Mouse (Mus musculus) CH12.LX (cell line): ENCODE results near the gene Kif21b. TPM values are rescaled to one million over a fixed set of nuclear protein-coding genes. Genes with fewer than 3 reads are reported as not detected.

Experiments
- DNase-seq: peaks from one replicate; pipeline ENCODE4 v3.0.0-alpha.2; 2013; ENCODE audit errors: extremely low read depth
- H3K27ac ChIP-seq: 2 replicates; pipeline ENCODE4 v1.5.1; 2012; ENCODE audit warnings: low read depth, mild to moderate bottlenecking, control low read depth, moderate library complexity; ENCODE audit not compliant: insufficient read depth
- H3K27me3 ChIP-seq: replicated peaks from 2 replicates; pipeline ENCODE3; 2012; ENCODE audit warnings: inconsistent platforms
- H3K36me3 ChIP-seq, 2 experiments: replicated peaks in 1 of 2; 2 replicates each; pipeline versions ENCODE3 to v1.6.1; 2012; ENCODE audit warnings: inconsistent platforms in 1 of 2, low read length in 1 of 2, mild to moderate bottlenecking in 1 of 2, mixed read lengths in 1 of 2, moderate library complexity in 1 of 2; ENCODE audit not compliant: control insufficient read depth in 1 of 2, insufficient read depth in 1 of 2
- H3K4me1 ChIP-seq, 2 experiments: 2 replicates each; pipeline ENCODE4 v1.6.1; 2012; ENCODE audit warnings: inconsistent platforms in 1 of 2, moderate library complexity in 1 of 2; ENCODE audit not compliant: insufficient read depth in 2 of 2, control insufficient read depth in 1 of 2
- H3K4me2 ChIP-seq: 2 replicates; pipeline ENCODE4 v1.6.1; 2012; ENCODE audit warnings: low read depth, mild to moderate bottlenecking, control low read depth; ENCODE audit not compliant: poor library complexity, insufficient read depth, severe bottlenecking
- H3K4me3 ChIP-seq, 3 experiments: fragments of 150-350 bp in 1 of 3; sonication (generic) in 1 of 3; replicated peaks in 1 of 3; 2 replicates each; pipeline versions ENCODE3 to v1.5.1; 2011 to 2012; ENCODE audit warnings: low read depth in 2 of 3, low read length in 2 of 3, mild to moderate bottlenecking in 2 of 3, moderate library complexity in 2 of 3, control low read depth in 1 of 3, improper control_type of control experiment in 1 of 3, inconsistent platforms in 1 of 3, mixed read lengths in 1 of 3; ENCODE audit not compliant: poor library complexity in 1 of 3
- H3K79me2 ChIP-seq: replicated peaks from 2 replicates; pipeline ENCODE4 v1.6.1; 2012; ENCODE audit warnings: mild to moderate bottlenecking, moderate library complexity; ENCODE audit not compliant: control insufficient read depth, poor library complexity, insufficient read depth, severe bottlenecking; ENCODE audit errors: extremely low read depth
- H3K9ac ChIP-seq: 2 replicates; pipeline ENCODE4 v1.6.1; 2012; ENCODE audit warnings: low read depth, mild to moderate bottlenecking, control low read depth, moderate library complexity; ENCODE audit not compliant: insufficient read depth
- H3K9me3 ChIP-seq: replicated peaks from 2 replicates; pipeline ENCODE3; 2012; ENCODE audit warnings: low read length, inconsistent platforms, mixed read lengths
- CHD1 ChIP-seq: IDR thresholded peaks from 2 replicates; pipeline ENCODE4 v1.6.1; 2012; ENCODE audit warnings: low read depth, low read length, improper control_type of control experiment, inconsistent platforms
- CHD2 ChIP-seq: IDR thresholded peaks from 2 replicates; pipeline ENCODE4 v1.6.1; 2011; ENCODE audit warnings: low read length, improper control_type of control experiment
- CTCF ChIP-seq, 2 experiments: IDR thresholded peaks in 1 of 2; conservative IDR thresholded peaks in 1 of 2; 2 replicates each; pipeline ENCODE4 v1.5.1; 2011 to 2012; ENCODE audit warnings: low read depth in 2 of 2, low read length in 2 of 2, improper control_type of control experiment in 1 of 2, inconsistent platforms in 1 of 2, mild to moderate bottlenecking in 1 of 2, moderate library complexity in 1 of 2
- E2F4 ChIP-seq: IDR thresholded peaks from 2 replicates; pipeline ENCODE4 v1.6.1; 2011; ENCODE audit warnings: low read depth, low read length, improper control_type of control experiment; ENCODE audit not compliant: insufficient replicate concordance
- ELF1 ChIP-seq: IDR thresholded peaks from 2 replicates; pipeline ENCODE4 v1.6.1; 2014; ENCODE audit warnings: low read depth, mild to moderate bottlenecking, inconsistent platforms, low read length, improper control_type of control experiment
- ETS1 ChIP-seq: conservative IDR thresholded peaks from 2 replicates; pipeline ENCODE4 v1.6.1; 2012; ENCODE audit warnings: low read depth, mild to moderate bottlenecking, inconsistent platforms, low read length, improper control_type of control experiment, moderate library complexity
- GABPA ChIP-seq: IDR thresholded peaks from 2 replicates; pipeline ENCODE4 v1.6.1; 2012; ENCODE audit warnings: low read depth, low read length, improper control_type of control experiment, inconsistent platforms; ENCODE audit not compliant: insufficient replicate concordance
- JUN ChIP-seq: IDR thresholded peaks from 2 replicates; pipeline ENCODE4 v1.6.1; 2011; ENCODE audit warnings: low read depth, mild to moderate bottlenecking, low read length, improper control_type of control experiment, moderate library complexity; ENCODE audit not compliant: insufficient read depth
- JUND ChIP-seq: conservative IDR thresholded peaks from 2 replicates; pipeline ENCODE4 v1.6.1; 2011; ENCODE audit warnings: low read depth, low read length, improper control_type of control experiment
- MAFK ChIP-seq: IDR thresholded peaks from 2 replicates; pipeline ENCODE4 v1.6.1; 2011; ENCODE audit warnings: low read length, improper control_type of control experiment; ENCODE audit not compliant: insufficient replicate concordance
- MAX ChIP-seq: IDR thresholded peaks from 2 replicates; pipeline ENCODE4 v1.6.1; 2011; ENCODE audit warnings: low read length, improper control_type of control experiment
- MAZ ChIP-seq: IDR thresholded peaks from 2 replicates; pipeline ENCODE4 v1.6.1; 2012; ENCODE audit warnings: low read depth, mild to moderate bottlenecking, inconsistent platforms, low read length, improper control_type of control experiment, moderate library complexity
- MEF2A ChIP-seq: IDR thresholded peaks from 2 replicates; pipeline ENCODE4 v1.6.1; 2014; ENCODE audit warnings: low read depth, mild to moderate bottlenecking, inconsistent platforms, low read length, improper control_type of control experiment, borderline replicate concordance
- MXI1 ChIP-seq: IDR thresholded peaks from 2 replicates; pipeline ENCODE4 v1.6.1; 2011; ENCODE audit warnings: mild to moderate bottlenecking, low read depth, low read length, improper control_type of control experiment
- MYC ChIP-seq: IDR thresholded peaks from 2 replicates; pipeline ENCODE4 v1.6.1; 2011; ENCODE audit warnings: low read depth, mild to moderate bottlenecking, improper control_type of control experiment, low read length
- NRF1 ChIP-seq: IDR thresholded peaks from 2 replicates; pipeline ENCODE4 v1.6.1; 2014; ENCODE audit warnings: low read depth, mild to moderate bottlenecking, inconsistent platforms, low read length, improper control_type of control experiment, moderate library complexity
- POLR2A ChIP-seq: IDR thresholded peaks from 2 replicates; pipeline ENCODE4 v1.6.1; 2011; ENCODE audit warnings: low read depth, mild to moderate bottlenecking, improper control_type of control experiment, low read length
- POLR2AphosphoS2 ChIP-seq: IDR thresholded peaks from 2 replicates; pipeline ENCODE4 v1.6.1; 2011; ENCODE audit warnings: low read depth, low read length, improper control_type of control experiment
- RAD21 ChIP-seq: IDR thresholded peaks from 2 replicates; pipeline ENCODE4 v1.6.1; 2011; ENCODE audit warnings: low read depth, mild to moderate bottlenecking, low read length, improper control_type of control experiment, moderate library complexity
- SIN3A ChIP-seq: IDR thresholded peaks from 2 replicates; pipeline ENCODE4 v1.6.1; 2012; ENCODE audit warnings: low read length, improper control_type of control experiment, inconsistent platforms
- SMC3 ChIP-seq: IDR thresholded peaks from 2 replicates; pipeline ENCODE4 v1.6.1; 2011; ENCODE audit warnings: low read depth, low read length, improper control_type of control experiment
- TBP ChIP-seq: conservative IDR thresholded peaks from 2 replicates; pipeline ENCODE4 v1.6.1; 2011; ENCODE audit warnings: low read depth, low read length, improper control_type of control experiment
- USF1 ChIP-seq: IDR thresholded peaks from 2 replicates; pipeline ENCODE4 v1.6.1; 2014; ENCODE audit warnings: low read depth, mild to moderate bottlenecking, inconsistent platforms, low read length, improper control_type of control experiment
- USF2 ChIP-seq: conservative IDR thresholded peaks from 2 replicates; pipeline ENCODE4 v1.6.1; 2011; ENCODE audit warnings: low read depth, low read length, improper control_type of control experiment
- ZC3H11A ChIP-seq: IDR thresholded peaks from 2 replicates; pipeline ENCODE4 v1.6.1; 2012; ENCODE audit warnings: low read depth, mild to moderate bottlenecking, inconsistent platforms, low read length, improper control_type of control experiment
- ZMIZ1 ChIP-seq: IDR thresholded peaks from 2 replicates; pipeline ENCODE4 v1.6.1; 2012; ENCODE audit warnings: low read depth, mild to moderate bottlenecking, inconsistent platforms, low read length, improper control_type of control experiment
- ZNF384 ChIP-seq: IDR thresholded peaks from 2 replicates; pipeline ENCODE4 v1.6.1; 2012; ENCODE audit warnings: low read depth, low read length, improper control_type of control experiment, inconsistent platforms
- dilution Hi-C: fragments of 300-500 bp; cut with MboI; formaldehyde crosslinking; loops from 2 replicates; pipeline ENCODE4 v1.14.3; 2020; ENCODE audit warnings: low sequenced_read_pairs; ENCODE audit not compliant: extremely low pct_unique_long_range_greater_than_20kb, extremely low pct_ligation_motif_present
- in situ Hi-C: fragments of 300-500 bp; cut with MboI; formaldehyde crosslinking; loops from 3 replicates; pipeline ENCODE4 v1.14.3; 2019; ENCODE audit warnings: low sequenced_read_pairs, low pct_ligation_motif_present, low pct_unique_long_range_greater_than_20kb, mixed read lengths
- polyA plus RNA-seq: library from polyadenylated mRNA; unstranded; fragments of >175 nt; gene quantifications from 2 replicates; pipeline ENCODE4 v1.2.1, GENCODE M21; 2012; ENCODE audit warnings: low read depth; ENCODE audit not compliant: insufficient read length
- total RNA-seq, 2 experiments: library from RNA; depleted of rRNA; stranded (reverse); fragments of 300-350 nt in 1 of 2; fragments of >200 nt in 1 of 2; gene quantifications; 2 replicates each; pipeline ENCODE4 v1.2.3; 2012 to 2014

The Kif21b gene
- total and polyA plus RNA-seq, 3 experiments = 7.3 to 32.4 (median 26.2) TPM

- TF ChIP-seq MEF2A (no peak), MXI1 (no peak), POLR2A (no peak), SIN3A (no peak), POLR2AphosphoS2 (no peak), JUN (no peak), JUND (no peak), MAX (no peak)
- Histone ChIP-seq H3K4me1 (peaks cover 0 to 8% of the 10 kb centered on the region in 2 experiments; a peak in 2 of 4 replicates), H3K27me3 (peaks cover 7% of the 10 kb centered on the region), H3K4me2 (no peak overlapping the region), H3K27ac (no peak overlapping the region), H3K79me2 (no peaks in the 10 kb centered on the region), H3K36me3 (no peaks in the 10 kb centered on the region), H3K9me3 (no peaks in the 10 kb centered on the region), H3K9ac (no peak overlapping the region), H3K4me3 (no peak overlapping the region)
- dilution Hi-C loops (no loop called here), in situ Hi-C loops (no loop called here)
- no peak for DNase-seq
Measured at GRCm38 (mm10) chr1:136190033-136190432, 58.8 kb downstream of the Kif21b start.

DNA sequence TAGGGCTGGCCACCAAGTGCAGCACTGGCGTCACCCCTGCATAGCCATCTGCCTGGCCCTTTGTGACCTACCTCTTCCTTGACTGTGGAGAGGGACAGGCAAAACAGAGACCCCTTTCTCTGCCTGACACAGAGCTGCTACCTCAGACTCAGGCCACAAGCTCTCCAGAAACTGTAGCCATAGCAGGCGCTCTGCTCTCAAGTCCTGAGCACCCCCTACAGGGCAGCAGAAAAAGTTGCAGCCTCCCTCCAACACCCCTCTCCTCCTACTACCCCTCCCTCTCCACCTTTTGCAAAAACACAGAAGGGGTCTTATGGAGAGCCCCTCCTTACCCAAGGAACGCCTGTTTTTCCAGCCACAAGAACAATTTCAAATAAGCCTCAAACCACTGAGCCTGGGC, 81.6 kb downstream of the Kif21b start, which contains the start of gene Mroh3:
TSS of gene Mroh3 (minus strand) at position 26 of the 400 bp plus-strand sequence.
- in situ Hi-C loops (loop anchor here (5.0 to 10.0 kb wide), 3 partner anchors 41 to 168 kb away; no protein-coding TSS in a partner anchor), dilution Hi-C loops (no loop called here)
- no peaks in the 10 kb centered on the region for H3K9me3 ChIP-seq
- H3K4me2 ChIP-seq = no peak within 1 kb of the TSS
- no peak within 1 kb of the TSS for H3K27ac ChIP-seq
- no peaks in the 10 kb centered on the region for H3K79me2 ChIP-seq
- H3K27me3 ChIP-seq = peaks cover 7% of the 10 kb centered on the region
- no peak within 1 kb of the TSS for H3K4me3 ChIP-seq
- no peaks in the 10 kb centered on the region for H3K4me1 ChIP-seq
- H3K9ac ChIP-seq = no peak within 1 kb of the TSS
- DNase-seq = peak; percentile 54
- TF ChIP-seq CTCF (conservative IDR thresholded peaks at IDR 0.05 in 1 of 2, IDR thresholded peaks at IDR 0.05 in 1 of 2; ENCODE audit: low read depth in 2 of 2, low read length in 2 of 2) (peak; percentile 60 to 84), SMC3 (peak; percentile 77), TBP (no peak), USF2 (no peak), RAD21 (peak; percentile 83)
- H3K36me3 ChIP-seq = no peaks in the 10 kb centered on the region

- H3K36me3 ChIP-seq = no peaks in the 10 kb centered on the region
- H3K27ac ChIP-seq = no peak overlapping the region
- peaks cover 2% of the 10 kb centered on the region for H3K27me3 ChIP-seq
- H3K4me1 ChIP-seq = no peaks in the 10 kb centered on the region
- dilution Hi-C loops = no loop called here
- TF ChIP-seq USF1 (no peak), ZC3H11A (no peak), POLR2AphosphoS2 (no peak), MAFK (no peak), E2F4 (no peak), SMC3 (no peak), MYC (no peak), ETS1 (no peak), ZNF384 (no peak), ZMIZ1 (no peak), ELF1 (no peak), SIN3A (no peak), MEF2A (no peak), MAZ (no peak), CHD1 (no peak), NRF1 (no peak), JUN (no peak), CHD2 (no peak), GABPA (no peak)
- H3K4me2 ChIP-seq = no peak overlapping the region
- no peaks in the 10 kb centered on the region for H3K9me3 ChIP-seq
- DNase-seq = no peak
- no peak overlapping the region for H3K9ac ChIP-seq
- H3K4me3 ChIP-seq = no peak overlapping the region
- in situ Hi-C loops = loop anchor here (5.0 to 10.0 kb wide), 3 partner anchors 42 to 170 kb away; no protein-coding TSS in a partner anchor
- H3K79me2 ChIP-seq = no peaks in the 10 kb centered on the region
Measured at GRCm38 (mm10) chr1:136214304-136214703, 83.1 kb downstream of the Kif21b start.
